Mouse (Mus musculus) ES-E14 (cell line): ENCODE measurements around the gene 4921536K21Rik.

ENCODE experiments used
- CHD2 ChIP-seq: IDR thresholded peaks from 2 replicates; pipeline ENCODE4 v1.6.1; 2014; ENCODE audit warnings: mild to moderate bottlenecking, low read depth, low read length, inconsistent platforms
- HCFC1 ChIP-seq: IDR thresholded peaks from 2 replicates; pipeline ENCODE4 v1.6.1; 2012; ENCODE audit warnings: low read length, inconsistent platforms, borderline replicate concordance; ENCODE audit not compliant: insufficient read depth
- ZNF384 ChIP-seq: IDR thresholded peaks from 2 replicates; pipeline ENCODE4 v1.6.1; 2012; ENCODE audit warnings: low read depth, low read length, inconsistent platforms

DNA sequence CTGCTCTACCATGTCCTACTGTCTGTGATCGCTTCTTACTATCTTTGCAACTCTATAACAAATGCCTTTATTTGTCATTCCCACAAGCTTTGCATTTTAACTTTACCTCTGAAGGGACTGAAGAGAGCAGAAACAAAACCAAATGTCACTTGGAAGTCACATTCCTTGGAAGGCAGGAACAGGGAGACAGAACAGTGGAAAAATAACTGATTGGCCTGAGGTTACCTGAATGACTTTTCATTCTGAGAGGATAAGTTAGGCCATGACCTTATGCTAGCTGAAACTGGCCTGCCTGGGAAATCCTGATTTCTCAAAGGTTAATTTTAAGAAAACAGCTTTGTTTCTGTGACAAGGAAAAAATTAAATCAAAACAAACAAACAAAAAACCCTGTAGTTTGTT is 1.0 kb upstream of the 4921536K21Rik start:
- no peak for TF ChIP-seq ZNF384
- TF ChIP-seq HCFC1 = no peak
- TF ChIP-seq CHD2 = no peak
